Mouse (Mus musculus): ENCODE results near the gene Glrx5. TPM values are rescaled to one million over a fixed set of nuclear protein-coding genes. Genes with fewer than 3 reads are reported as not detected.

Glrx5 gene
- total and polyA plus RNA-seq, 2 experiments from 2014 or later = 47.4 to 177 TPM

- Histone ChIP-seq H3K4me3 (ENCODE audit: low read depth, low read length) (no peak overlapping the region), H3K4me2 (ENCODE audit: low read depth) (no peak overlapping the region), H3K9me3 (ENCODE audit: low read length) (no peaks in the 10 kb centered on the region), H3K27me3 (ENCODE audit: insufficient read depth, low read length) (peaks cover 10% of the 10 kb centered on the region; the same call in 1 of the 2 replicates), H3K36me3 (ENCODE audit: insufficient read depth) (no peaks in the 10 kb centered on the region), H3K27ac (ENCODE audit: low read depth, low read length) (no peak overlapping the region), H3K4me1 (ENCODE audit: insufficient read depth) (no peaks in the 10 kb centered on the region), H3K9ac (no peak overlapping the region)
- WGBS = 85% methylated on average over 22 of the region's 22 CpGs
- no peak for TF ChIP-seq CTCF (IDR thresholded peaks at IDR 0.05; ENCODE audit: low read depth)
- DNase-seq (no peak), ATAC-seq (no peak)
These were observed 27.4 kb upstream of the Glrx5 start for GRCm38 (mm10) chr12:105004956-105005714.

- H3K4me2 ChIP-seq (ENCODE audit: low read depth) = no peak overlapping the region
- no peak overlapping the region for H3K4me3 ChIP-seq (ENCODE audit: low read depth, low read length)
- ATAC-seq (no peak), DNase-seq (no peak)
- H3K9me3 ChIP-seq (ENCODE audit: low read length) = no peaks in the 10 kb centered on the region
- H3K9ac ChIP-seq = no peak overlapping the region
- peaks cover 10% of the 10 kb centered on the region; the same call in 1 of the 2 replicates for H3K27me3 ChIP-seq (ENCODE audit: insufficient read depth, low read length)
- WGBS = 64% methylated on average over 2 of the region's 2 CpGs
- H3K27ac ChIP-seq (ENCODE audit: low read depth, low read length) = no peak overlapping the region
- no peak for TF ChIP-seq CTCF (IDR thresholded peaks at IDR 0.05; ENCODE audit: low read depth)
- no peaks in the 10 kb centered on the region for H3K4me1 ChIP-seq (ENCODE audit: insufficient read depth)
- no peaks in the 10 kb centered on the region for H3K36me3 ChIP-seq (ENCODE audit: insufficient read depth)
These were observed 26.8 kb upstream of the Glrx5 start for GRCm38 (mm10) chr12:105005715-105005972.

GRCm38 (mm10) chr12:105008150-105008549 lies 24.3 kb upstream of the Glrx5 start:
- Histone ChIP-seq H3K36me3 (ENCODE audit: insufficient read depth) (no peaks in the 10 kb centered on the region), H3K4me2 (ENCODE audit: low read depth) (no peak overlapping the region), H3K27me3 (ENCODE audit: insufficient read depth, low read length) (peaks cover 10% of the 10 kb centered on the region; the same call in 1 of the 2 replicates), H3K9ac (no peak overlapping the region), H3K4me3 (ENCODE audit: low read depth, low read length) (no peak overlapping the region), H3K27ac (ENCODE audit: low read depth, low read length) (no peak overlapping the region), H3K9me3 (ENCODE audit: low read length) (no peaks in the 10 kb centered on the region), H3K4me1 (ENCODE audit: insufficient read depth) (no peaks in the 10 kb centered on the region)
- TF ChIP-seq CTCF (IDR thresholded peaks at IDR 0.05; ENCODE audit: low read depth) = no peak
- ATAC-seq = no peak
- DNase-seq = no peak
- WGBS = 61% methylated on average over 2 of the region's 2 CpGs

- WGBS = under 1% methylated on average over 13 of the region's 13 CpGs
- Histone ChIP-seq H3K27ac (ENCODE audit: low read depth, low read length) (no peak overlapping the region), H3K9ac (0 out of 2 replicates have a peak overlapping the region, but pooled peaks have one; percentile 48), H3K27me3 (ENCODE audit: insufficient read depth, low read length) (peaks cover 10% of the 10 kb centered on the region; the same call in 1 of the 2 replicates), H3K36me3 (ENCODE audit: insufficient read depth) (no peaks in the 10 kb centered on the region), H3K4me2 (ENCODE audit: low read depth) (peak overlapping the region; percentile 97; the same call in 1 of the 2 replicates), H3K9me3 (ENCODE audit: low read length) (no peaks in the 10 kb centered on the region), H3K4me1 (ENCODE audit: insufficient read depth) (no peaks in the 10 kb centered on the region), H3K4me3 (ENCODE audit: low read depth, low read length) (no peak overlapping the region)
- peak; percentile 47; the same call in 1 of the 2 replicates for ATAC-seq
- no peak for TF ChIP-seq CTCF (IDR thresholded peaks at IDR 0.05; ENCODE audit: low read depth)
- no peak for DNase-seq
These were observed 23.7 kb upstream of the Glrx5 start for GRCm38 (mm10) chr12:105008752-105009178.

- Histone ChIP-seq H3K27ac (ENCODE audit: low read depth, low read length) (peak within 1 kb of the TSS; percentile 16; the same call in 1 of the 2 replicates), H3K9ac (peak within 1 kb of the TSS; percentile 48), H3K4me1 (ENCODE audit: insufficient read depth) (no peaks in the 10 kb centered on the region), H3K9me3 (ENCODE audit: low read length) (no peaks in the 10 kb centered on the region), H3K4me2 (ENCODE audit: low read depth) (peak within 1 kb of the TSS; percentile 97), H3K36me3 (ENCODE audit: insufficient read depth) (no peaks in the 10 kb centered on the region), H3K27me3 (ENCODE audit: insufficient read depth, low read length) (peaks cover 10% of the 10 kb centered on the region; the same call in 1 of the 2 replicates), H3K4me3 (ENCODE audit: low read depth, low read length) (peak within 1 kb of the TSS; percentile 48)
- 0 out of 2 replicates have a peak, but pooled peaks have one; percentile 1 for TF ChIP-seq CTCF (IDR thresholded peaks at IDR 0.05; ENCODE audit: low read depth)
- WGBS = under 1% methylated on average over 66 of the region's 66 CpGs
- DNase-seq (peak; percentile 44), ATAC-seq (peak; percentile 69)
These were observed 22.9 kb upstream of the Glrx5 start, which contains the start of gene Syne3 for GRCm38 (mm10) chr12:105009370-105010212. Syne3 (minus strand) TSS chr12:105009809.

GRCm38 (mm10) chr12:105010213-105010790 lies 22.2 kb upstream of the Glrx5 start:
- Histone ChIP-seq H3K9ac (peak overlapping the region; percentile 48; the same call in 1 of the 2 replicates), H3K4me3 (ENCODE audit: low read depth, low read length) (peak overlapping the region; percentile 48), H3K27ac (ENCODE audit: low read depth, low read length) (no peak overlapping the region), H3K9me3 (ENCODE audit: low read length) (no peaks in the 10 kb centered on the region), H3K27me3 (ENCODE audit: insufficient read depth, low read length) (peaks cover 10% of the 10 kb centered on the region; the same call in 1 of the 2 replicates), H3K4me2 (ENCODE audit: low read depth) (peak overlapping the region; percentile 97), H3K4me1 (ENCODE audit: insufficient read depth) (no peaks in the 10 kb centered on the region), H3K36me3 (ENCODE audit: insufficient read depth) (no peaks in the 10 kb centered on the region)
- TF ChIP-seq CTCF (IDR thresholded peaks at IDR 0.05; ENCODE audit: low read depth) = no peak
- ATAC-seq = peak; percentile 8; the same call in 1 of the 2 replicates
- 17% methylated on average over 9 of the region's 9 CpGs for WGBS
- no peak for DNase-seq

Measured in forebrain, postnatal 0 days (tissue).